Mouse (Mus musculus): Measurements from ENCODE around the gene Ankrd23. TPM values are rescaled to one million over a fixed set of nuclear protein-coding genes. Genes with fewer than 3 reads are reported as not detected.

Ankrd23 gene
- total and polyA plus RNA-seq, 2 experiments from 2014 or later = 5.3 to 9.8 TPM

DNA sequence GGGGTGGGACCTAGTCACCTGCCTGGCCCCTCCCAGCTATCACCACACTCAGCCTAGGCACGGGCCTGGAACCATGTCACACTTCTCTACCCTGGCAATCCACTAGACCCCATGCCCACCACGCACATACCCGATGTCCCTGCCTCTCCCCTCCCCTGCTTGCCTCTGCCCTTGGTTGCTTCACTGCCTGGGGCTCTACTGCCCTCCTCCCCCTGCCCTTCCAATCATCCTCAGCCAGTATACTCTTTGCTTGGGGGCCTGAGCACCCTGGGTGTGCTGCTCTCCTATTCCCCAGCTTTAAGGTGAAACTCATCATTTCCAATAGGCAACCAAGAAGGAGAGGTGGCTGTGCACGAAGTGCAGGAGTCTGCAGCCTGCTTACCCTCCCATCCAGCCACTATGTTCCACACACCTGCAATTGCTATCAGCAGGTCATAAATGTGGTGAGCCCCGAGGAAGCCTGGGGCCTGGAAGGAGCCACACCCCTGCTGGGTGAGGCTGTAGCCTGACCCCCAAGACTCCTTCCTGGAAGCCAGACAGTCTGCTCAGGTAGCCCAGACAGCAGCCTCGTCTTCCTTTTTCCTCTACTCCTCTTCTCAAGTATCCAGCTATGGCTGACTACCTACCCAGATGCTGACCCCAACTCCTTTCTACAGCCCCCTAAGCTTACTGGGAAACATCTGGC is 40.5 kb upstream of the Ankrd23 start:
- H3K27ac ChIP-seq (ENCODE audit: low read depth, low read length) = no peak overlapping the region
- no peaks in the 10 kb centered on the region for H3K9me3 ChIP-seq (ENCODE audit: low read length)
- no peak for TF ChIP-seq CTCF (IDR thresholded peaks at IDR 0.05; ENCODE audit: low read depth)
- H3K9ac ChIP-seq = no peak overlapping the region
- H3K4me3 ChIP-seq (ENCODE audit: low read depth, low read length) = no peak overlapping the region
- no peak for ATAC-seq
- H3K4me1 ChIP-seq (ENCODE audit: insufficient read depth) = peaks cover 16% of the 10 kb centered on the region
- no peak for DNase-seq
- WGBS = 74% methylated on average over 6 of the region's 6 CpGs
- no peaks in the 10 kb centered on the region for H3K27me3 ChIP-seq (ENCODE audit: insufficient read depth, low read length)
- H3K4me2 ChIP-seq (ENCODE audit: low read depth) = no peak overlapping the region
- no peaks in the 10 kb centered on the region for H3K36me3 ChIP-seq (ENCODE audit: insufficient read depth)

DNA sequence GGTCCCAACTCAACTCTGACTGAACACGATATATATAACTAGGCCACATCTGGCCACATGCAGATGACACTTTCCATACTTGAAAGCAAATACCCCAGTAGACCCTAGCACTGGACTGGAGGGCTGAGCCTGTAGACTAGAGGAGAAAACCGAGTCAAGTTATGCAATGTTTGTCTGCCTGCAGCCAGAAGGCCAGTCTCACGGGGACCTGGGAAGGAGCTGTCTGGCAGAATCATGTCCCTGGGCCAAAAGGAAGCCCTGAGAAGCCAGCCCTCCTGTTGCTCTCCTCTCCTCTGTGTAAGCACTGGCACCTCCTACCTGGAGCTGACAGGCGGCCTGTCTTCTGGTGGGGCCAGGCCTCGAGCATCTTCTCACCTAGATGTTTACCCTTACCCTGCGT is 38.7 kb upstream of the Ankrd23 start:
- DNase-seq (no peak), ATAC-seq (no peak)
- H3K4me2 ChIP-seq (ENCODE audit: low read depth) = no peak overlapping the region
- no peaks in the 10 kb centered on the region for H3K27me3 ChIP-seq (ENCODE audit: insufficient read depth, low read length)
- no peak overlapping the region for H3K4me3 ChIP-seq (ENCODE audit: low read depth, low read length)
- peaks cover 7% of the 10 kb centered on the region for H3K4me1 ChIP-seq (ENCODE audit: insufficient read depth)
- H3K9ac ChIP-seq = no peak overlapping the region
- no peak overlapping the region for H3K27ac ChIP-seq (ENCODE audit: low read depth, low read length)
- no peak for TF ChIP-seq CTCF (IDR thresholded peaks at IDR 0.05; ENCODE audit: low read depth)
- H3K36me3 ChIP-seq (ENCODE audit: insufficient read depth) = no peaks in the 10 kb centered on the region
- WGBS = 63% methylated on average over 6 of the region's 6 CpGs
- H3K9me3 ChIP-seq (ENCODE audit: low read length) = no peaks in the 10 kb centered on the region

DNA sequence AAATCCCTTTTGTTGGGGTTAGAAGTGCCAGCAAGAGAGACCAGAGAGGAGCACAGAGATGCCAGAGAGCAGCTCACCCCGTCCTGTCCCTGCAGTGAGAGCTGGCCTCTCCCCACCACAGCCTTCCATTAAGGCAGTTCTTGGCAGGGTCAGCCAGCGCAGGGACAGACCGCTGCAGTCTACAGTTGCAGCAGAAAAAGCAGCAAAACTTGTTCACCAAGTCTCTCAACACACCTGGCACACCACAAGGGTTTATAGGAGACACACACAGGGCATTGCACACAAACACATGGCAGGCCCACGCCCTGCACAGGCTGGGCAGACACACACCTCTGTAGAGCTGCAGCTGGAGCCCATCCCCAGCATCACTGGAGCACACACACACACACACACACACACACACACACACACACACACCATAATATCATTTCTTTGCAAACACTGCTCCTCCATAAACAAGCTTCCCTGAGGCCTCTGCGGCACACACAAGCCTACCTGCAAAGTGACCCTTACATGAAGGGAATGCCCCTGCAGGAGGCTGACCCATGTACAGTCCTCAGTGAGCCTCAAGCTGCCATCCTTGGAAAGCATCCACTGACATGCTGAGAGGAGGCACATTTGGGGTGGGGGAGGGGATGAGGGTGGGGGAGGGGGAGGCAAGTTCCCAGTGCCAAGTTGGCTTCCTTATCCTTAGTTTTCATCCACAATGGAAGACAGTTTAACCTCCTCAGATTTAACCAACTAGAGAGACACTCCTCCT is 37.7 kb upstream of the Ankrd23 start:
- H3K36me3 ChIP-seq (ENCODE audit: insufficient read depth) = no peaks in the 10 kb centered on the region
- 79% methylated on average over 5 of the region's 5 CpGs for WGBS
- no peaks in the 10 kb centered on the region for H3K4me1 ChIP-seq (ENCODE audit: insufficient read depth)
- H3K9ac ChIP-seq = no peak overlapping the region
- no peak overlapping the region for H3K27ac ChIP-seq (ENCODE audit: low read depth, low read length)
- ATAC-seq (no peak), DNase-seq (no peak)
- H3K4me3 ChIP-seq (ENCODE audit: low read depth, low read length) = no peak overlapping the region
- TF ChIP-seq CTCF (IDR thresholded peaks at IDR 0.05; ENCODE audit: low read depth) = no peak
- H3K9me3 ChIP-seq (ENCODE audit: low read length) = no peaks in the 10 kb centered on the region
- H3K27me3 ChIP-seq (ENCODE audit: insufficient read depth, low read length) = no peaks in the 10 kb centered on the region
- no peak overlapping the region for H3K4me2 ChIP-seq (ENCODE audit: low read depth)

DNA sequence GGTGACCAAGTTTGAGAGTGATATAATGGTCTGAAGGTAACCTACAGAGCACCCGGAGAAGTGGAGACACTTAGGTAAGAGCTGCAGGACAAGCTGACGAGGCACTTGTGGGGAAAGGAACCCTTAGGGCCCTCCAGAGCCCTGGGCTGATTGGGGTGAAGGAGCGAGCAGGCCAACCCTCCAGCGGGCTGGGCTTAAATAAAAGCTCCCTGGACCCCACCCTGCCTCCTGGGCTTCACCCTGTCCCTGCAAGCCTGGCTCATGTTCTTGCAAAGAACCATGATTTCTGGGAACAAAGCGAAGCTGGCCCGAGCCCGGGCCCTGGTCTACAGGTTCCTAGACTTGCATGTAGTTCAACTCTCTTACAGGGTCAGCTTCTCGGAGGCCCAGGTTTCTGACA is 36.8 kb upstream of the Ankrd23 start:
- no peak for TF ChIP-seq CTCF (IDR thresholded peaks at IDR 0.05; ENCODE audit: low read depth)

DNA sequence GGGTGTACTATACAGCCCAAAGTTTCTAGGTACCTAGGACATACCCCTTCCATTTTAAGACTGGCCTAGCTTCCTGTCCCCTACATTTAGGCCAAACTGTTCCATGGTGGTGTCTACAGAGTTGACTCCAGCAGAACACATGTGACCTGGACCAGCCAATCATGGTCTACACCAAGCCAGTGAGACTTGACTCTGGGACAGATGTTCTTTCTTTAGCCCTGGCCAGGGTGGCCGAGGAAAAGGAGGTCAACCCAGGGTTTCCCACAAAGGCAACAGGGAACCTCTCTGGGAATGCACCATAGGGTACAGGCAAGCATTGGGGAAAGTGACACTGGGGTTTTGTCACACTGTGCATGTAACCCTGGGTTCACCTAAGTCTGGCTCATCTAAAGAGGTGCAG is 36.0 kb upstream of the Ankrd23 start:
- DNase-seq = no peak
- no peak overlapping the region for H3K4me2 ChIP-seq (ENCODE audit: low read depth)
- 88% methylated on average over 1 of the region's 1 CpGs for WGBS
- H3K4me1 ChIP-seq (ENCODE audit: insufficient read depth) = no peaks in the 10 kb centered on the region
- no peak overlapping the region for H3K9ac ChIP-seq
- no peaks in the 10 kb centered on the region for H3K36me3 ChIP-seq (ENCODE audit: insufficient read depth)
- H3K9me3 ChIP-seq (ENCODE audit: low read length) = no peaks in the 10 kb centered on the region
- no peaks in the 10 kb centered on the region for H3K27me3 ChIP-seq (ENCODE audit: insufficient read depth, low read length)
- ATAC-seq = no peak
- H3K27ac ChIP-seq (ENCODE audit: low read depth, low read length) = no peak overlapping the region
- H3K4me3 ChIP-seq (ENCODE audit: low read depth, low read length) = no peak overlapping the region
- no peak for TF ChIP-seq CTCF (IDR thresholded peaks at IDR 0.05; ENCODE audit: low read depth)

More for the DNA sequence above, 36.8 kb upstream of the Ankrd23 start:
- Histone ChIP-seq H3K9me3 (ENCODE audit: low read length) (no peaks in the 10 kb centered on the region), H3K4me2 (ENCODE audit: low read depth) (no peak overlapping the region), H3K27ac (ENCODE audit: low read depth, low read length) (no peak overlapping the region), H3K4me1 (ENCODE audit: insufficient read depth) (no peaks in the 10 kb centered on the region), H3K27me3 (ENCODE audit: insufficient read depth, low read length) (no peaks in the 10 kb centered on the region), H3K9ac (no peak overlapping the region), H3K36me3 (ENCODE audit: insufficient read depth) (no peaks in the 10 kb centered on the region), H3K4me3 (ENCODE audit: low read depth, low read length) (no peak overlapping the region)
- ATAC-seq = no peak
- 85% methylated on average over 8 of the region's 8 CpGs for WGBS
- DNase-seq = no peak

DNA sequence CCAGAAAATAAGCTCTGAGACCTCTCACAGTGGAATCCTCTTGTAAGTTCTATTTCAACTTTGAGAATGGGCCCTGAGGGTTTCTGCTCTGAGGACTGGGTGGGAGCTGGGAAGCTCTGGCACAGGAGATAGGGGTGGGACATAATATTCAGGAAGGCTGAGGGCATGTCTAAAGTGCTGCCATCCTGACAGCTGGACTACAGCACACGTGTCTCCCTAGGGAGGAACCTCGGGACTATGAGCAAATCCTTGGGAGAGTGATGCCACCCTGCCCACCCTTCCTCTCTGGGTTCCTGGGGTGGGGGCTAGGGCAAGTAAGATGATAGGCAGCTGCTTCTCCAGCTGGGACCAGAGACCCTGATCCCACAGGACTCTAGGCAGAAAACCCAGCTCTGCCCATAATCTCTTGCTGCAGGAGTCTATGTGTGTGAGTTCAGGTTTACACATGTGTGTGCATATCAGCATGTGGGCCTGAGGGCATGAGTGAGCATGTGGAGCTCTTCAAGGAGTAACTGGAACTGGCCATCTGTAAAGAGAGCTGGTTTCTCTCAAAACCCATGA is 35.5 kb upstream of the Ankrd23 start:
- ATAC-seq (no peak), DNase-seq (no peak)
- no peak for TF ChIP-seq CTCF (IDR thresholded peaks at IDR 0.05; ENCODE audit: low read depth)
- Histone ChIP-seq H3K9ac (no peak overlapping the region), H3K27ac (ENCODE audit: low read depth, low read length) (no peak overlapping the region), H3K4me1 (ENCODE audit: insufficient read depth) (no peaks in the 10 kb centered on the region), H3K27me3 (ENCODE audit: insufficient read depth, low read length) (no peaks in the 10 kb centered on the region), H3K36me3 (ENCODE audit: insufficient read depth) (no peaks in the 10 kb centered on the region), H3K4me2 (ENCODE audit: low read depth) (no peak overlapping the region), H3K9me3 (ENCODE audit: low read length) (no peaks in the 10 kb centered on the region), H3K4me3 (ENCODE audit: low read depth, low read length) (no peak overlapping the region)
- 75% methylated on average over 2 of the region's 2 CpGs for WGBS

DNA sequence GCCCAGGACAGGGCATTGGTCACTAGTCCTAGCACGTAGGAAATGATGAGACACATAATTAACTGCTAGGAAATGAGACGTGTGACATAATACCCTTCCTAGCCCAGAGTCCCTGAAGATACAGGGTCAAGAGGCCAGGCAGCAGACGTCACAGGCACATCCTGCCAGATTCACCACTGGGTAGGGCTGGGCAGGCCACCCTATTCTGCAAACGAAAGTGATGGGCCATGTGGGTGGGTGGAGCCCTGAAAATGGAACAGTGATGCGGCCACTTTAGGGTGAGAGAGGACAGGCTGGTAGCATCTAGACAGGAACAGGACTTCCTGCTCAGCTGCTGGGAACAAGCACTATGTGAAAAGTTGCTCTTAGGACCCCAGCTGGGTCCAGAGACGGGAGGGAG is 34.9 kb upstream of the Ankrd23 start:
- WGBS = 64% methylated on average over 6 of the region's 6 CpGs
- no peak overlapping the region for H3K27ac ChIP-seq (ENCODE audit: low read depth, low read length)
- no peaks in the 10 kb centered on the region for H3K36me3 ChIP-seq (ENCODE audit: insufficient read depth)
- no peaks in the 10 kb centered on the region for H3K27me3 ChIP-seq (ENCODE audit: insufficient read depth, low read length)
- H3K4me2 ChIP-seq (ENCODE audit: low read depth) = no peak overlapping the region
- no peak for TF ChIP-seq CTCF (IDR thresholded peaks at IDR 0.05; ENCODE audit: low read depth)
- no peak overlapping the region for H3K4me3 ChIP-seq (ENCODE audit: low read depth, low read length)
- no peaks in the 10 kb centered on the region for H3K4me1 ChIP-seq (ENCODE audit: insufficient read depth)
- no peak for DNase-seq
- ATAC-seq = no peak
- no peaks in the 10 kb centered on the region for H3K9me3 ChIP-seq (ENCODE audit: low read length)
- no peak overlapping the region for H3K9ac ChIP-seq
